Mouse (Mus musculus): ENCODE results near the gene Shisa8. TPM values are rescaled to one million over a fixed set of nuclear protein-coding genes. Genes with fewer than 3 reads are reported as not detected.

The Shisa8 gene
- polyA plus RNA-seq, 1 experiment from 2014 or later, result 4.2 TPM

- no peak for ATAC-seq
- Histone ChIP-seq H3K9me3 (ENCODE audit: control insufficient read depth, low read length) (no peaks in the 10 kb centered on the region), H3K9ac (ENCODE audit: low read depth, low read length) (peak overlapping the region; percentile 65), H3K36me3 (ENCODE audit: control insufficient read depth, insufficient read depth, low read length) (no peaks in the 10 kb centered on the region), H3K4me3 (ENCODE audit: low read length) (peak overlapping the region; percentile 88), H3K27me3 (replicated peaks; ENCODE audit: control insufficient read depth, insufficient read depth, low read length) (no peaks in the 10 kb centered on the region), H3K27ac (ENCODE audit: low read depth, low read length) (no peak overlapping the region), H3K4me1 (ENCODE audit: control insufficient read depth, insufficient read depth, low read depth, low read length) (peaks cover 7% of the 10 kb centered on the region), H3K4me2 (ENCODE audit: low read length) (peak overlapping the region; percentile 75)
- 7% methylated on average over 12 of the region's 12 CpGs for WGBS
Observed at GRCm38 (mm10) chr15:82243742-82244114, 31.1 kb upstream of the Shisa8 start.

GRCm38 (mm10) chr15:82243311-82243710 lies 30.7 kb upstream of the Shisa8 start:
- ATAC-seq, result no peak
- Histone ChIP-seq H3K4me1 (ENCODE audit: control insufficient read depth, insufficient read depth, low read depth, low read length) (peaks cover 7% of the 10 kb centered on the region), H3K9ac (ENCODE audit: low read depth, low read length) (no peak overlapping the region), H3K36me3 (ENCODE audit: control insufficient read depth, insufficient read depth, low read length) (no peaks in the 10 kb centered on the region), H3K4me2 (ENCODE audit: low read length) (peak overlapping the region; percentile 75), H3K9me3 (ENCODE audit: control insufficient read depth, low read length) (no peaks in the 10 kb centered on the region), H3K27me3 (replicated peaks; ENCODE audit: control insufficient read depth, insufficient read depth, low read length) (no peaks in the 10 kb centered on the region), H3K4me3 (ENCODE audit: low read length) (peak overlapping the region; percentile 88), H3K27ac (ENCODE audit: low read depth, low read length) (no peak overlapping the region)
- WGBS, result 76% methylated on average over 3 of the region's 3 CpGs

- Histone ChIP-seq H3K27me3 (replicated peaks; ENCODE audit: control insufficient read depth, insufficient read depth, low read length) (no peaks in the 10 kb centered on the region), H3K4me1 (ENCODE audit: control insufficient read depth, insufficient read depth, low read depth, low read length) (peaks cover 7% of the 10 kb centered on the region), H3K9me3 (ENCODE audit: control insufficient read depth, low read length) (no peaks in the 10 kb centered on the region), H3K4me3 (ENCODE audit: low read length) (no peak overlapping the region), H3K9ac (ENCODE audit: low read depth, low read length) (no peak overlapping the region), H3K36me3 (ENCODE audit: control insufficient read depth, insufficient read depth, low read length) (no peaks in the 10 kb centered on the region), H3K27ac (ENCODE audit: low read depth, low read length) (no peak overlapping the region), H3K4me2 (ENCODE audit: low read length) (no peak overlapping the region)
- peak; percentile 81 for ATAC-seq
- 21% methylated on average over 5 of the region's 5 CpGs for WGBS
Observed at GRCm38 (mm10) chr15:82236565-82236964, 23.9 kb upstream of the Shisa8 start.

GRCm38 (mm10) chr15:82235661-82236060 lies 23.0 kb upstream of the Shisa8 start:
- 78% methylated on average over 10 of the region's 10 CpGs for WGBS
- Histone ChIP-seq H3K27ac (ENCODE audit: low read depth, low read length) (no peak overlapping the region), H3K9me3 (ENCODE audit: control insufficient read depth, low read length) (no peaks in the 10 kb centered on the region), H3K36me3 (ENCODE audit: control insufficient read depth, insufficient read depth, low read length) (no peaks in the 10 kb centered on the region), H3K4me2 (ENCODE audit: low read length) (no peak overlapping the region), H3K4me1 (ENCODE audit: control insufficient read depth, insufficient read depth, low read depth, low read length) (peaks cover 8% of the 10 kb centered on the region), H3K9ac (ENCODE audit: low read depth, low read length) (no peak overlapping the region), H3K4me3 (ENCODE audit: low read length) (no peak overlapping the region), H3K27me3 (replicated peaks; ENCODE audit: control insufficient read depth, insufficient read depth, low read length) (no peaks in the 10 kb centered on the region)
- no peak for ATAC-seq

- no peak overlapping the region for H3K9ac ChIP-seq (ENCODE audit: low read depth, low read length)
- H3K27ac ChIP-seq (ENCODE audit: low read depth, low read length), result no peak overlapping the region
- no peak for ATAC-seq
- no peaks in the 10 kb centered on the region for H3K9me3 ChIP-seq (ENCODE audit: control insufficient read depth, low read length)
- no peak overlapping the region for H3K4me3 ChIP-seq (ENCODE audit: low read length)
- H3K4me1 ChIP-seq (ENCODE audit: control insufficient read depth, insufficient read depth, low read depth, low read length), result peaks cover 8% of the 10 kb centered on the region
- H3K36me3 ChIP-seq (ENCODE audit: control insufficient read depth, insufficient read depth, low read length), result no peaks in the 10 kb centered on the region
- H3K4me2 ChIP-seq (ENCODE audit: low read length), result no peak overlapping the region
- no peaks in the 10 kb centered on the region; the same call in 1 of the 2 replicates for H3K27me3 ChIP-seq (replicated peaks; ENCODE audit: control insufficient read depth, insufficient read depth, low read length)
- 66% methylated on average over 4 of the region's 4 CpGs for WGBS
Observed at GRCm38 (mm10) chr15:82232651-82233050, 20.0 kb upstream of the Shisa8 start.

GRCm38 (mm10) chr15:82231591-82232378 lies 19.2 kb upstream of the Shisa8 start:
- ATAC-seq, result no peak
- no peak overlapping the region for H3K9ac ChIP-seq (ENCODE audit: low read depth, low read length)

GRCm38 (mm10) chr15:82231100-82231499 lies 18.5 kb upstream of the Shisa8 start:
- H3K27me3 ChIP-seq (replicated peaks; ENCODE audit: control insufficient read depth, insufficient read depth, low read length), result no peaks in the 10 kb centered on the region; the same call in 1 of the 2 replicates
- H3K36me3 ChIP-seq (ENCODE audit: control insufficient read depth, insufficient read depth, low read length), result no peaks in the 10 kb centered on the region
- WGBS, result 84% methylated on average over 4 of the region's 4 CpGs
- no peak overlapping the region for H3K4me3 ChIP-seq (ENCODE audit: low read length)
- H3K4me1 ChIP-seq (ENCODE audit: control insufficient read depth, insufficient read depth, low read depth, low read length), result peaks cover 8% of the 10 kb centered on the region
- no peak overlapping the region for H3K4me2 ChIP-seq (ENCODE audit: low read length)
- no peaks in the 10 kb centered on the region for H3K9me3 ChIP-seq (ENCODE audit: control insufficient read depth, low read length)
- H3K27ac ChIP-seq (ENCODE audit: low read depth, low read length), result no peak overlapping the region
- no peak for ATAC-seq
- H3K9ac ChIP-seq (ENCODE audit: low read depth, low read length), result no peak overlapping the region

More at GRCm38 (mm10) chr15:82231591-82232378, 19.2 kb upstream of the Shisa8 start:
- WGBS, result 50% methylated on average over 11 of the region's 11 CpGs
- Histone ChIP-seq H3K9me3 (ENCODE audit: control insufficient read depth, low read length) (no peaks in the 10 kb centered on the region), H3K36me3 (ENCODE audit: control insufficient read depth, insufficient read depth, low read length) (no peaks in the 10 kb centered on the region), H3K27me3 (replicated peaks; ENCODE audit: control insufficient read depth, insufficient read depth, low read length) (no peaks in the 10 kb centered on the region; the same call in 1 of the 2 replicates), H3K4me1 (ENCODE audit: control insufficient read depth, insufficient read depth, low read depth, low read length) (peaks cover 8% of the 10 kb centered on the region), H3K27ac (ENCODE audit: low read depth, low read length) (no peak overlapping the region), H3K4me3 (ENCODE audit: low read length) (no peak overlapping the region), H3K4me2 (ENCODE audit: low read length) (no peak overlapping the region)

- Histone ChIP-seq H3K4me3 (ENCODE audit: low read length) (no peak overlapping the region), H3K9me3 (ENCODE audit: control insufficient read depth, low read length) (no peaks in the 10 kb centered on the region)
- WGBS, result 66% methylated on average over 6 of the region's 6 CpGs
Observed at GRCm38 (mm10) chr15:82230098-82230611, 17.5 kb upstream of the Shisa8 start.

GRCm38 (mm10) chr15:82229542-82230045 lies 17.0 kb upstream of the Shisa8 start:
- no peak overlapping the region; the same call in none of the 2 replicates for H3K9ac ChIP-seq (ENCODE audit: low read depth, low read length)
- no peaks in the 10 kb centered on the region for H3K9me3 ChIP-seq (ENCODE audit: control insufficient read depth, low read length)
- peaks cover 8% of the 10 kb centered on the region for H3K4me1 ChIP-seq (ENCODE audit: control insufficient read depth, insufficient read depth, low read depth, low read length)
- WGBS, result 37% methylated on average over 11 of the region's 11 CpGs
- H3K4me3 ChIP-seq (ENCODE audit: low read length), result no peak overlapping the region
- no peak overlapping the region for H3K4me2 ChIP-seq (ENCODE audit: low read length)
- no peak for ATAC-seq
- no peaks in the 10 kb centered on the region for H3K36me3 ChIP-seq (ENCODE audit: control insufficient read depth, insufficient read depth, low read length)
- peaks cover 3% of the 10 kb centered on the region for H3K27me3 ChIP-seq (replicated peaks; ENCODE audit: control insufficient read depth, insufficient read depth, low read length)
- H3K27ac ChIP-seq (ENCODE audit: low read depth, low read length), result no peak overlapping the region

More at GRCm38 (mm10) chr15:82230098-82230611, 17.5 kb upstream of the Shisa8 start:
- Histone ChIP-seq H3K27ac (ENCODE audit: low read depth, low read length) (no peak overlapping the region), H3K36me3 (ENCODE audit: control insufficient read depth, insufficient read depth, low read length) (no peaks in the 10 kb centered on the region), H3K4me1 (ENCODE audit: control insufficient read depth, insufficient read depth, low read depth, low read length) (peaks cover 8% of the 10 kb centered on the region), H3K27me3 (replicated peaks; ENCODE audit: control insufficient read depth, insufficient read depth, low read length) (peaks cover 3% of the 10 kb centered on the region; the same call in 1 of the 2 replicates), H3K9ac (ENCODE audit: low read depth, low read length) (no peak overlapping the region), H3K4me2 (ENCODE audit: low read length) (no peak overlapping the region)
- no peak for ATAC-seq

Measured in hindbrain, embryonic 16.5 days (tissue).